Mouse (Mus musculus): Measurements from ENCODE around the gene Dlx6.

Dlx6 gene

DNA sequence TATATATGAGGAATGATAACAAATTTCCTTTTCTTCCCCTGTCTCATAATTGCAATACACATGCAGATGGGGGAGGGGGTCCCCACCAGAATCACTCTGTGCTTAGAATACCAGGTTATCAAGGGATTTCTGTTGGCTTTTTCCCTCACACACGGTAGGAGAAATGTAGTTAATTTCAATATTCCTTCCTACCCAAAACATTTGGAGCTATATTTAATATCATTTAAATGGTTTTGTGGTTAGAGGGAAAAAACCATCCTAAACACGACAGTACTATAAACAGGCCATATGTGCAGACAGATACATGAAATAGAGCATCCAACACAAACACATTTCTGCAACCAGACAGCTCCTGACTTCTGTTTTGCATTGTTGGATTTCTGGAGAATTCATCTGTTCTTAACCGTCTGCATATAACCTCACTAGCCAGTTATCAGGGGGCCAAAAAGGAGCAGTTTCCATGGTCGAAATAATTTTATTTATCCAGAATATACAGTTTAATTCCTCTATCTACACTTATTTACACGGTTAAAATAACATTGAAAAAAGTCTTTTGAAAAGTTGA, 14.3 kb downstream of the Dlx6 start:
- no peak for DNase-seq (ENCODE audit: low spot score)

DNA sequence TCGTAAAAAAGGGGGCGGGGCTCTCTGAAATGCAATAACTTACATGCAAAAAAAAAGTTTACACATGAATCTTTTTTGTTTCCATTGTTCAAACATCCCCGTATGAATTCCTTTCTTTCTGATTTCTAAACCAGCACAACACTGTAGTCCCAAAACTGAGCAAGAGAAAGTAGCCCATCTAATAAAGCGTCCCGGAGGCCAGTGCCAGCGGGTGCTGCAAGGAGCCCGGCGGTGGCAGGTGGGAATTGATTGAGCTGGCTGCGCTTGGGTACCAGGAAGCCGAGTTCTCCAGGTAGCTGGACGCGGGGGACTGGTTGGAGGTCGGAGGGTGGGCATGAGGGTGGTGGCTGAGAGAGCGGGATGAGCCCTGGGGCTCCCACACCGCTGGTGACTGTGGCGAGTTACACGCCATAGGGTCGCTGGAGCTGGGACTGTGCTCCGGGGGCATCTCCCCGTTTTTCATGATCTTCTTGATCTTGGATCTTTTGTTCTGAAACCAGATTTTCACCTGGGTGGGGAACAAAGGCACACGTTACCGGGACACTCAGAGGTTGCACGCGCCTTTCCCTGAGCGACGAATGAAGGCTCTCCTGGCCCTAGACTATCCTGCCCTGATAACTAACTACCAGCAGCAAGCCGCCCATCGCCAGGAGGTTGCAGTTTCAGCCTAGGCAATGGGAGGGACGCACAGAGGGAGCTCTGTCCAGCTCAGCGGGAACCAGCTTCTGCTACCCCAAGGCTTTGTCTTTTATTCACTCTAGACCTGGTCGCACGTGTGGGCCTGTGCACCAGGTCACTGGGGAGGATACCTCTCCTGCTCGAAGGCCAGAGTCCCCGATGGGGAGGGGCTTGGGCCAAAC, 15.1 kb downstream of the Dlx6 start:
- DNase-seq (ENCODE audit: low spot score) = no peak

DNA sequence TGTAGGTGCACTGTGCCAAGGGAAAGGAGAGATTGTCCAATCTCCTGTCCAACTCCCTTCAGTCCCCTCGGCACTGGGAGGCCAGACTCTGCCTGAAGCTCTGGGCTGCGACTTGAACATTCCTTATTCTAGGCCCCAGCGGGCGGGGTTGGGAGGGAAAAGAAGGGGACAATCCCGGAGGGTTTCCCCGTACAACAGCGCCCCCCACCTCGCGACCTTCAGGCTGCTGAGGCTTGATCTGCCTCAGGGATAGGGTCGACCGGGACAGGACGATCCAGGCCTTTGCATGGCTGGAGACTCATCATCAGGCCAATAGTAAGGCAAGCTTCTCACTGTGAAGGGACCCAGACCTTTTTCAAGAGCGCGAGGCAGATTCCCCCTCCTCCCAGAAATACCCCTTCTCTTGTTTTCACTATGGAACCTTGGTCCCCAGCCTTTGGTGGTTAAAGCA, 15.7 kb downstream of the Dlx6 start:
- DNase-seq (ENCODE audit: low spot score) = no peak

DNA sequence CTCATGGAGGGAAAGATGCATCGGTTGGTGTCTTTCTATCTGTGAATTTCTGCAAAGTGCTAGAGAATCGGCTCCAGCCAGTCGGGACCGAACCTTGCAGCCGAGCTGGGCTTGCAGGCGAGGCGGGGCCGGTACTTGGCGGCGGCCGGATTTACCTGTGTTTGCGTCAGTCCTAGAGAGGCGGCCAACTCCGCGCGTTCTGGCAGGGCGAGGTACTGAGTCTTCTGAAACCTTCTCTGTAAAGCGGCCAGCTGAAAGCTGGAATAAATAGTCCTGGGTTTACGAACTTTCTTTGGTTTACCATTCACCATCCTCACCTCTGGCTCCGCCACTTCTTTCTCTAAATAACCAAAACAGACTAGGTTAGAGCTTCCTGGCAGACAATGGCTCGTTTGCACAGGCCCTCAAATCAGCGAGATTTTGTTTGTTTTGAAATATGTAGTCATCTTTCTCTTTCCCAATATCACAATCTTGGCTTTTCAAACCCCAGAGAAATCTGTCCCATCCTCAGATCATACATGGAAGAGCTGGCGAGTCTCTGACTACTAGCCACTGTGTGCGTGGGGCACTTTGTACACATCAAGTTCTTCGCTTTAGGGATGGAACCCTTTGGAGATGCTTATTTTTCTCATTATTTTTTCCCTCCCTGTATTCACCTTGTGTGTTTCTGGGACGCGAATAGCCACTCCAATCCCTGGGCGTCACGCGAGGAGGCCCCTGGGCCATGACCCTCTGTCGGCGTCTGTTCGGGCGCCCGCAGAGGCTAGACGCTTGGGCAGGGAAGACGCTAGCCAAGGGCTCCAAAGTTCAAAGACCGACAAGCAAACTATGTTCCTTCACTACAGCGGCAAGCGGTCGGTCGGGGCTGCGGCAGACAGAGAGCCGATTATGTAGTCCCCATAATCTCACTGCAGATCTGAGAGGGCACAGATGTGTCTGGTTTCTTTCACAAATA, 16.5 kb downstream of the Dlx6 start:
- DNase-seq (ENCODE audit: low spot score) = no peak

DNA sequence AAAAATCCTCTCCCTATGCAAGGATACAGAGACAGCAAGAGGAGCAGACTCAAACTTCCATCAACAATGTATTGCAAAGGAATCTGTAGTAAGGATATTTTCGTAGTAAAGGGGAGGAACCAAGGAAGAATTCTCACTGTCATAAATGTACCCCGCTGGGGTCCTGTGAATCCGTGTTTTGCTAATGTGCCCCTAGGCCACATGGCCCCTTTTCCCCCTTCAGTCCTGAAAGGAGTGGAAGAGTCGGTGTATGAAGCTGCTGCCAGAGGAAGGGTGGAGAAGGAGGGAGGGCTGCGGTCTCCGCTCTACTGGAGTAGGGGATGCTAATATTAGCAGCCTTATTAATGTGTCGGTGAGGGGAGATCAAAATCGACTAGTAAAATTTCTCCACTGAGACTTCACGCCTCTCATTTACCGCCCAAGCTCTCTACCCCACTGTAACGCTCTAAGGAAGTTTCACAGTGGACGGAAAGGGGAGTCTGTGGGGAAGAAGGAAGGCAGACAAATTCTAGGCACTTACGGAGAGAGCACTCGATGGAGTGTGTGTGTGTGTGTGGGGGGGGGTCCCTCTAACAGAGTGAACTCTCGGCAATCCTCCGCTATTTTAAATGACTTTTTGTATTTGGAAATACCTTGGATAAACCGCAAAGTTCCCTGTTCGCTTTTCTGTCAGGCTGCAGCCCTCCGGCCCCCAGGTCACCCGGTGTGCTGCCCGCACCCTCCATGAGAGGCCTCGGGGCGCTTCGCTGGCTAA, 17.4 kb downstream of the Dlx6 start:
- no peak for DNase-seq (ENCODE audit: low spot score)

DNA sequence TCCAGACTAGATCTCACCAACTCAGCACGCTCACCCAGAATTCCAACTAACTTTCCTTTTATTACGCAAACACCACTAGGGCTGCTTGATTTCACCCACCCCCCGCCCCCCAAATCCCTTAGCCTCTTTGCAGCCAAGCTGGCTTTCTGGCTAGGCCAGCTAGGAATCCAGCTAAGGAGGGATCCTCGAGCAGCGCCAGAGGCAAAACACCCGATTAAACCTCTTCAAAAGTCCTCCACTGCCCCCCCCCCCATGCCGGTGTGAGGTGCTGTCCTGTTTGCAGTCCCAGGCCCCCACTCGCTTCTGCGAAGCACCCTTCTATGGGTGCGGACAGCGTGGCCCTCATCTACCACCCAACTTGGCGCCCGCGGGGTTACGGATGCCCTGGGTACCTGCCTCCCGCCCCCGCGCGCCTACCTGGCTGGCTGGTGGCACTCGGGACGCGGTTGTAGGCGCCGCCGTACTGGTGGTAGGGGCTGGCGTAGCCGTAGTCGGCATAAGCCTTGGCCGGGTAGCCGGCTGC, 18.0 kb downstream of the Dlx6 start:
- DNase-seq (ENCODE audit: low spot score) = no peak

DNA sequence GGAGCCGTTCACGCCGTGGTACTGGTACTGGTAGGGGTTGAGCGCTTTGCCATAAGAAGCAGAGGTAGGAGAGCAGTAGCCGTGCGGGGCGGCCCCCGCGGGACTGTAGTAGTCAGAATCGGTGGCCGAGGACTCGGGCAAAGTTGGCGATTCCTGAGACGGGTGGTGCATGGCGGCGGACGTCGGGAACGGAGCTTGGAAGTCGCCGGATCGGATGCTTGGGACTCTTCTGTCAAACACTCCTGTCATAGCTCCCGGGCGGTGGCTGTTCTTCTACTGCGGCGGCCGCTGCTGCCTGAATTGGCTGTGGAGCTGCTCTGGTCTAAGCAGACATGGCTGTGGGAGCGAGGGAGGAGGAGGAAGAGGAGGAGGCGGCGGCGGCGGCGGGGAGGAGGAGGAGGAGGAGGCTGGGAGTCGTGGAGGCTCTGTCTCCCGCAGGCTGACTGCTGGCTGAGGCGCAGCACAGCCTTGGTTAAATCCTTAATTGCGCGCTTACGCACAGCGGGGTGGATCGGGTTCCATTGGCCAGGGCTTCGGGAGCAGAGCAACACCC, 18.6 kb downstream of the Dlx6 start, which contains the start of gene Dlx5:
Gene Dlx5 (minus strand): TSS at position 448 of the 553 bp plus-strand sequence.
- DNase-seq (ENCODE audit: low spot score) = no peak

DNA sequence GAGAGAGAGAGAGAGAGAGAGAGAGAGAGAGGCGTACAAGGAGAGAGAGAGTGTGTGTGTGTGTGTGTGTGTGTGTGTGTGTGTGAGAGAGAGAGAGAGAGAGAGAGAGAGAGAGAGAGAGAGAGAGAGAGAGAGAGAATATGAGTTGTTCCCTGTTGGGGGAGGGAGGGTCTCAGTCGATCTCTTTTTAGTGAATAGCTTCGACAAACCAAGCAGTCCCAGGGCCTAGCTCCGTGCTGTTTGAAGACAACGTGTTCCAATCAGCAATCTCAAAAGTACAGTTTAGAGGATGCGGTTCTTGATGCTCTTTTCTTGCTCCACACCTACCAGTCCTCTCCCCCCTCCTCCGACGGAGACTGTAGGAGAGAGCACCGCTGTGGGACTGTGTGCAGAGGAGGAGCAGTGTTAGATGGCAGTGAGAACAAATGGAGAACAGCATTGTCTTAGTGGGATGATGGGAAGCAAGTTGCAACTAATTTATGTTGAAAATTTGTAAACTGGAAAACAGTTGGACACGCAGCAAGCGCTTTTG, 19.2 kb downstream of the Dlx6 start:
- no peak for DNase-seq (ENCODE audit: low spot score)

DNA sequence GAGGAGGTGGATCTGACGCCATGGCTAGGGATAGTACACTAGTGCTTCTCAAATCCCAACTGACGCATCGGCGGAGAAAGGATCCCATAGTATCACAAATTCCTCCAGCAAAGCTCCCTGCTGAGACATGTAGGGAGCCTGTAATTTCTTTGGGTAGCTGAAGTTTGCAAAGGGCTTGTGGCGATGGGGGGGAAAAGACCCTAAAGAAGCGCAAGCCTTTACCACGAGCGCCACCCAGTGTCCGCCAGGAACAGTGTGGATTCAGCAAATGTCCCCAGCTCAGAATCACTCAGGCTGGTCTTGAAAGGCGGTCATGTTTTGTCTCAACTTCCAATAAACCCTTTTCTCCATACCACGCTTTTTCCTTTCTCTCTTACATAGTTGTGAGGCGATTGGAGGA, 21.8 kb downstream of the Dlx6 start:
- DNase-seq (ENCODE audit: low spot score) = no peak

DNA sequence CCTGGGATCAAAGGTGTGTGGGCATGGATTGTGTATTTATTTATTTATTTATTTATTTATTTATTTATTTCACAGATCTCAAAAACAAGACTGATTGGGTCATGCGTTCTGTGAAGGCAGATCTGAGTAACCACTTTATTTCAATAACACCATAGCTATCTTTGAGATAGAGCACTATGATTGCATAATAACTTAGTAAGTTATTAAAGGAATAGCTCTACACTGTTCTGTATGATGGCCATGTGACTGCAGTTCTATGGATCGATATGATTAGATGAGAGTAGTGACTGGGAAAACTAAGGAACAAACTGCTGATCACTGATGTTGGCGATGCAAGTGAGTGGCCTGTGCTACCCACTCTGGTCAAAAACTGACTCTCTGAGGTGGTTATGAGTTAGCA, 23.1 kb downstream of the Dlx6 start:
- no peak for DNase-seq (ENCODE audit: low spot score)

DNA sequence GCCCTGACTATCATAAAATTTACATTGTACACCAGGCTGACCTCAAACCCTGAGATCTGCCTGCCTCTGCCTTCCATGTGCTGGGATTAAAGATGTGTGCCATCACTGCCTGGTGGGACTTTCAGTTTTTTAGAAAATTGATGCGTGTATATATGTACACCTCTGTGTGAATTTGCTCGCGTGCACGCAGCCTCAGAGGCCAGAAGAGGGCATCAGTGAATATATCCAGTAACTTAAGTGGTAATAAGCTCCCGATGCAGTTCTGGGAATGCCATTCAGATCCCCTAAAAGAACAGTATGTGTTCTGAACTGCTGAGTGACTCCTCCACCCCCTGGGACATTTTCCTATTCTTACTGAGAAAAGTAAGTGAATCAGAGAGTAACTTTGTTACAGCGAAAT, 26.9 kb downstream of the Dlx6 start:
- no peak for DNase-seq (ENCODE audit: low spot score)

DNA sequence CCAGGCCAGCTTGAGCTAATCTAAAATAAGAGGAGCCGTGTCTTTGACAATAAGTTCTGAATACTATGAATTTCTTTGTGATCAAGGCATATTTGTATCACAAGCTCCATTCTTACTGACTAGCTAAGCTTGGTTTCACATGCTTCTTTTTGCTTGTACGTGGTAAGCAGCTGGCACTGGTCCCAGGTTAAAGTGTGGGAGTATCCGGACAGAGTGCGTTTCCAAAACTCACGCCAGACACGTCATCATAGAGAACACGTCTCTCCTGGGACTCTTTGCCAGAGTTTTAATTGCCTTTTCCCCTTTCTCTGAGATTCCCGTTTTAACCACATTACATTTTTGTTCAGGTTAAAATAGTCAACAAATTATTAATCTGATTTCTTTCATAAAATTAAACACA, 46.5 kb downstream of the Dlx6 start:
- DNase-seq (ENCODE audit: low spot score) = no peak

DNA sequence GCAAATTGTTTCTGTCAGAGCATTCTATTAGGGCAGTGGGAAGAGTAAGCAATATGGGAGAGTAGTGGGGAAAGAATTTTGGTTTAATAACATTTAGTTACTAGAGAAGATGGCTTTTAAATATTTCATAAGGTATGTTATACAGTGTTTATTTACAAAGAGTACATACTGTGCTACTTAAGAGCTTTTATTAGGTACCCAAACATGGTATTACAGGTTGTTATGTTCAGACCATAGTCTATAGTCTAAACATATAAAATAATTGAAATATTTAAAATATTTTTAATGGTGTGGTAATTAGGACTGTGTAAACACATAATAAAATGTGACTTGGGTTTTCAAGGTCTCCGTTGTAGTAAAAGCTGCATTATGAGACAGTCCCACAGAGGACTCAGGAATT, 51.2 kb downstream of the Dlx6 start:
- no peak for DNase-seq (ENCODE audit: low spot score)

DNA sequence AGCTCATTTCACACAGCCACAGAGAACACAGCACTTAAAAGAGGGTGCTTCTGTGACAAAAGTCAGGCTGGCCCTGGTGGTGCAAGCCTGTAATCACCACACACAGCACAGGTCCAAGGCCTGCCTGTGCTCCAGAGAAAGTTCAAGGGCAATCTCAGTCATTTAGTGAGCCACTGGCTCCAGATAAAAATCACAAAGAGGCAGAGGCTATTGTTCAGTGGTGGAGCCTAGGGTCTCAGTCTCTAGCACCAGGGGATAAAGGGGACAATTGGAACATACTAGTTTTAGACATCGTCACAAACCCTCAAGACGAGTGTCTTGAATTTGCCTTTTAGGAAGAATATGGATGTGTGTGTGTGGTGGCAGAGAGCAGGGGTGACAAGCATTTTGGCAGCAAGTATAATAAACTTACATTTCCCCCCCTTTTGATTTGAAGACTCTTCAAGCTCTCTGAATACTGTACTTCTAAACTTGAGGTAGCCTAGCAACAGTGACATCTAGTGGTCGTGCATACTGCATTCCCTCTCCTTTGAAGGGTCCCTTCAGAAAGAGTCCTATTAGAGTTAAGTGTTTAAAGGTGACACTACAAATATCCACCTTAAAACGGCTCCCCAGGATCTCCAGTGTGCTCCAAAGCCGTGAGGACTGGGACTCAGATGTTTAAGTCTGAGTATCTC, 51.9 kb downstream of the Dlx6 start:
- peak; percentile 26 for DNase-seq (ENCODE audit: low spot score)

DNA sequence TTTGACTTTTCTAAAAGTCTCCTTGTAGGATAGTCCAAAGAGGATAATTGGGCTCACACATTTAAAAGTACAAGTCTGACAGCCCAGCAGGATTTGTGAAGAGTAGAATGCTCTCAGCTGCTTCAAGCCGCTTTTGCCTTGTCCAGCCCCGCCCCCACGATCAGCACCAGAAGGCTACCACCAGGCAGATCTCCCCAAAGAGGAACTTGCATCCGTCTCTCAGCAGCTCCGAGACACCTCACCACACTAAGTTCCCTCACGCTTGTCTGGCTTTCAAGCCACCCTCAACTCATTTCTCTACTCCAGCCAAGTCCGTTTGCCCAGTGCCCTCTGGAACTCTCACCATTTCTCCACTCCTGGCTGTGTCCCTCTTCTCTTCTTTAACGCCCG, 52.4 kb downstream of the Dlx6 start:
- DNase-seq (ENCODE audit: low spot score) = no peak

DNA sequence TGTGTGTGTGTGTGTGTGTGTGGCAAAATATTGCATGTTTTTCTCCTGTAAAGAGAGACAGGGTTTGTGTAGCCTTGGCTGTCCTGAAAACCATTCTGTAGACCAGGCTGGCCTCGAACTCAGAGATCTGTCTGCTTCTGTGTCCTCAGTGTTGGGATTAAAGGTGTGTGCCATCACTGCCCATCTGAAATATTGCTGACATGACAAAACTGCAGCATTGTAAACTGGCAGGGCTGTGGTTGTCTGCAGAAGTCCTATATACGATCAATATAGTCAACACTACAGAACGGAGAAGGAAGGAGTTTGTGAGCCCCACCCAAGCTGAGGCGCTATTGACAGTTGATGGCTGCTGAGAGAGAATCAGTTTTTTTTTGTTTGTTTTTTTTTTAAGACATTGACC, 54.2 kb downstream of the Dlx6 start:
- DNase-seq (ENCODE audit: low spot score) = no peak
